Mouse (Mus musculus) lung, postnatal 0 days (tissue): ENCODE results near the gene Cmtm6.

Source experiments
- CTCF ChIP-seq: IDR thresholded peaks from 2 replicates; pipeline ENCODE4 v1.5.1; 2016; ENCODE audit warnings: antibody characterized with exemption, mild to moderate bottlenecking
- EP300 ChIP-seq: IDR thresholded peaks from 2 replicates; pipeline ENCODE4 v1.6.1; 2016; ENCODE audit warnings: antibody characterized with exemption, mild to moderate bottlenecking, control low read depth

DNA sequence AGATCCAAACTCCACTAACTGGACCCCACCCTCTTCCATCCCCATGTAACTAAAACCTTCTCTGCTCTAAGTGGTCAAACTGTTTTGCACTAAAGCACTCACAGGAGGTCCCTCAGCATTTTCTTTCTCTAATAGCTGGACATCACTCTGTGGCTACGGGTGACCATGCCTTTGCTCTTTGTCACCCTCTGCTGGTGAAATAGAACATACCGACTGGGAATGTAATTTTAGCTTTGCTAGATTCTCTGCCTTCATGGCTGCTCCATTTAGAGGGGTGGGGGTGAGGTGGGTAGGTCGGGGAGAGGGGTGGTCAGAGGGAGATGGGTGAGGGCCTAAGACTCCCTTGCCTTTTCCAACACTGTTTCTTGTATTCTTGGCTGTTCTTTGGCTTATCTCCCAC is 3.6 kb upstream of the Cmtm6 start:
- TF ChIP-seq CTCF (peak; percentile 95), EP300 (no peak)
